Mouse (Mus musculus): Measurements from ENCODE around the gene Ube2m. TPM values are rescaled to one million over a fixed set of nuclear protein-coding genes. Genes with fewer than 3 reads are reported as not detected.

Gene Ube2m
- polyA plus RNA-seq, 1 experiment from 2014 or later = 172 TPM

- no peak overlapping the region for H3K9ac ChIP-seq (replicated peaks; ENCODE audit: low read length)
- 89% methylated on average over 2 of the region's 2 CpGs for WGBS
Measured at GRCm38 (mm10) chr7:13053501-13053900, 15.4 kb upstream of the Ube2m start.

GRCm38 (mm10) chr7:13053001-13053400 is 14.9 kb upstream of the Ube2m start:
- no peaks in the 10 kb centered on the region for H3K27me3 ChIP-seq (ENCODE audit: control insufficient read depth, insufficient read depth, low read length)
- DNase-seq (ENCODE audit: low spot score) (no peak), ATAC-seq (replicated peaks; ENCODE audit: insufficient number of reproducible peaks, low FRiP score, low TSS enrichment, low read depth) (no peak)
- H3K27ac ChIP-seq (replicated peaks; ENCODE audit: low read depth, low read length) = no peak overlapping the region
- no peak overlapping the region for H3K4me2 ChIP-seq (ENCODE audit: low read depth, low read length)
- WGBS = 89% methylated on average over 13 of the region's 13 CpGs
- no peak overlapping the region for H3K4me3 ChIP-seq (ENCODE audit: low read depth, low read length)
- H3K4me1 ChIP-seq (ENCODE audit: control insufficient read depth, insufficient read depth, low read length) = no peaks in the 10 kb centered on the region
- no peaks in the 10 kb centered on the region for H3K36me3 ChIP-seq (replicated peaks; ENCODE audit: control insufficient read depth, insufficient read depth, low read depth, low read length)
- H3K9ac ChIP-seq (replicated peaks; ENCODE audit: low read length) = no peak overlapping the region
- no peaks in the 10 kb centered on the region for H3K9me3 ChIP-seq (replicated peaks; ENCODE audit: control insufficient read depth, low read length)

More at GRCm38 (mm10) chr7:13053501-13053900, 15.4 kb upstream of the Ube2m start:
- Histone ChIP-seq H3K36me3 (replicated peaks; ENCODE audit: control insufficient read depth, insufficient read depth, low read depth, low read length) (no peaks in the 10 kb centered on the region), H3K27ac (replicated peaks; ENCODE audit: low read depth, low read length) (no peak overlapping the region), H3K27me3 (ENCODE audit: control insufficient read depth, insufficient read depth, low read length) (no peaks in the 10 kb centered on the region), H3K4me2 (ENCODE audit: low read depth, low read length) (peak overlapping the region; percentile 41; the same call in 1 of the 2 replicates), H3K4me1 (ENCODE audit: control insufficient read depth, insufficient read depth, low read length) (no peaks in the 10 kb centered on the region), H3K4me3 (ENCODE audit: low read depth, low read length) (no peak overlapping the region), H3K9me3 (replicated peaks; ENCODE audit: control insufficient read depth, low read length) (no peaks in the 10 kb centered on the region)
- DNase-seq (ENCODE audit: low spot score) = no peak
- ATAC-seq (replicated peaks; ENCODE audit: insufficient number of reproducible peaks, low FRiP score, low TSS enrichment, low read depth) = no peak

GRCm38 (mm10) chr7:13046084-13046483 is 8.0 kb upstream of the Ube2m start:
- DNase-seq (ENCODE audit: low spot score) = peak; percentile 79
- no peak overlapping the region for H3K4me3 ChIP-seq (ENCODE audit: low read depth, low read length)
- H3K9me3 ChIP-seq (replicated peaks; ENCODE audit: control insufficient read depth, low read length) = no peaks in the 10 kb centered on the region; the same call in 1 of the 2 replicates
- WGBS = 15% methylated on average over 2 of the region's 2 CpGs
- no peak overlapping the region for H3K27ac ChIP-seq (replicated peaks; ENCODE audit: low read depth, low read length)
- no peak overlapping the region for H3K4me2 ChIP-seq (ENCODE audit: low read depth, low read length)
- no peak overlapping the region for H3K9ac ChIP-seq (replicated peaks; ENCODE audit: low read length)
- H3K27me3 ChIP-seq (ENCODE audit: control insufficient read depth, insufficient read depth, low read length) = peaks cover 31% of the 10 kb centered on the region
- H3K36me3 ChIP-seq (replicated peaks; ENCODE audit: control insufficient read depth, insufficient read depth, low read depth, low read length) = no peaks in the 10 kb centered on the region
- peaks cover 4% of the 10 kb centered on the region; the same call in 1 of the 2 replicates for H3K4me1 ChIP-seq (ENCODE audit: control insufficient read depth, insufficient read depth, low read length)
- ATAC-seq (replicated peaks; ENCODE audit: insufficient number of reproducible peaks, low FRiP score, low TSS enrichment, low read depth) = peak; percentile 36; the same call in 1 of the 2 replicates

GRCm38 (mm10) chr7:13044254-13044625 is 6.2 kb upstream of the Ube2m start:
- WGBS = 4% methylated on average over 23 of the region's 23 CpGs
- Histone ChIP-seq H3K4me3 (ENCODE audit: low read depth, low read length) (peak overlapping the region; percentile 47), H3K9me3 (replicated peaks; ENCODE audit: control insufficient read depth, low read length) (no peaks in the 10 kb centered on the region; the same call in 1 of the 2 replicates), H3K36me3 (replicated peaks; ENCODE audit: control insufficient read depth, insufficient read depth, low read depth, low read length) (no peaks in the 10 kb centered on the region), H3K9ac (replicated peaks; ENCODE audit: low read length) (peak overlapping the region; percentile 74), H3K4me2 (ENCODE audit: low read depth, low read length) (peak overlapping the region; percentile 94), H3K27me3 (ENCODE audit: control insufficient read depth, insufficient read depth, low read length) (peaks cover 31% of the 10 kb centered on the region), H3K4me1 (ENCODE audit: control insufficient read depth, insufficient read depth, low read length) (peaks cover 4% of the 10 kb centered on the region; the same call in 1 of the 2 replicates), H3K27ac (replicated peaks; ENCODE audit: low read depth, low read length) (no peak overlapping the region)
- ATAC-seq (replicated peaks; ENCODE audit: insufficient number of reproducible peaks, low FRiP score, low TSS enrichment, low read depth) (peak; percentile 7; the same call in 1 of the 2 replicates), DNase-seq (ENCODE audit: low spot score) (no peak)

- Histone ChIP-seq H3K36me3 (replicated peaks; ENCODE audit: control insufficient read depth, insufficient read depth, low read depth, low read length) (no peaks in the 10 kb centered on the region), H3K4me1 (ENCODE audit: control insufficient read depth, insufficient read depth, low read length) (peaks cover 7% of the 10 kb centered on the region), H3K4me3 (ENCODE audit: low read depth, low read length) (peak overlapping the region; percentile 47), H3K9me3 (replicated peaks; ENCODE audit: control insufficient read depth, low read length) (no peaks in the 10 kb centered on the region; the same call in 1 of the 2 replicates), H3K27me3 (ENCODE audit: control insufficient read depth, insufficient read depth, low read length) (peaks cover 31% of the 10 kb centered on the region), H3K4me2 (ENCODE audit: low read depth, low read length) (peak overlapping the region; percentile 94), H3K27ac (replicated peaks; ENCODE audit: low read depth, low read length) (no peak overlapping the region), H3K9ac (replicated peaks; ENCODE audit: low read length) (peak overlapping the region; percentile 74)
- peak; percentile 40 for ATAC-seq (replicated peaks; ENCODE audit: insufficient number of reproducible peaks, low FRiP score, low TSS enrichment, low read depth)
- peak; percentile 50 for DNase-seq (ENCODE audit: low spot score)
- 3% methylated on average over 86 of the region's 88 CpGs for WGBS
Measured at GRCm38 (mm10) chr7:13043445-13044253, 5.6 kb upstream of the Ube2m start.

GRCm38 (mm10) chr7:13043120-13043444 is 5.0 kb upstream of the Ube2m start:
- Histone ChIP-seq H3K36me3 (replicated peaks; ENCODE audit: control insufficient read depth, insufficient read depth, low read depth, low read length) (no peaks in the 10 kb centered on the region), H3K27ac (replicated peaks; ENCODE audit: low read depth, low read length) (no peak overlapping the region), H3K9ac (replicated peaks; ENCODE audit: low read length) (no peak overlapping the region), H3K4me3 (ENCODE audit: low read depth, low read length) (peak overlapping the region; percentile 47; the same call in 1 of the 2 replicates), H3K4me1 (ENCODE audit: control insufficient read depth, insufficient read depth, low read length) (peaks cover 7% of the 10 kb centered on the region), H3K4me2 (ENCODE audit: low read depth, low read length) (peak overlapping the region; percentile 94; the same call in 1 of the 2 replicates), H3K27me3 (ENCODE audit: control insufficient read depth, insufficient read depth, low read length) (peaks cover 31% of the 10 kb centered on the region), H3K9me3 (replicated peaks; ENCODE audit: control insufficient read depth, low read length) (no peaks in the 10 kb centered on the region; the same call in 1 of the 2 replicates)
- WGBS = 34% methylated on average over 16 of the region's 16 CpGs
- DNase-seq (ENCODE audit: low spot score) (no peak), ATAC-seq (replicated peaks; ENCODE audit: insufficient number of reproducible peaks, low FRiP score, low TSS enrichment, low read depth) (no peak)

GRCm38 (mm10) chr7:13042511-13042910 is 4.4 kb upstream of the Ube2m start:
- no peak overlapping the region for H3K4me2 ChIP-seq (ENCODE audit: low read depth, low read length)
- DNase-seq (ENCODE audit: low spot score) (no peak), ATAC-seq (replicated peaks; ENCODE audit: insufficient number of reproducible peaks, low FRiP score, low TSS enrichment, low read depth) (no peak)
- 74% methylated on average over 6 of the region's 6 CpGs for WGBS
- H3K36me3 ChIP-seq (replicated peaks; ENCODE audit: control insufficient read depth, insufficient read depth, low read depth, low read length) = no peaks in the 10 kb centered on the region
- no peak overlapping the region for H3K27ac ChIP-seq (replicated peaks; ENCODE audit: low read depth, low read length)
- no peak overlapping the region for H3K9ac ChIP-seq (replicated peaks; ENCODE audit: low read length)
- peaks cover 7% of the 10 kb centered on the region for H3K4me1 ChIP-seq (ENCODE audit: control insufficient read depth, insufficient read depth, low read length)
- H3K27me3 ChIP-seq (ENCODE audit: control insufficient read depth, insufficient read depth, low read length) = peaks cover 31% of the 10 kb centered on the region
- no peaks in the 10 kb centered on the region; the same call in 1 of the 2 replicates for H3K9me3 ChIP-seq (replicated peaks; ENCODE audit: control insufficient read depth, low read length)
- no peak overlapping the region for H3K4me3 ChIP-seq (ENCODE audit: low read depth, low read length)

- H3K4me1 ChIP-seq (ENCODE audit: control insufficient read depth, insufficient read depth, low read length) = peaks cover 7% of the 10 kb centered on the region
- no peak for DNase-seq (ENCODE audit: low spot score)
- 67% methylated on average over 1 of the region's 1 CpGs for WGBS
- no peak for ATAC-seq (replicated peaks; ENCODE audit: insufficient number of reproducible peaks, low FRiP score, low TSS enrichment, low read depth)
- H3K36me3 ChIP-seq (replicated peaks; ENCODE audit: control insufficient read depth, insufficient read depth, low read depth, low read length) = no peaks in the 10 kb centered on the region
- H3K4me2 ChIP-seq (ENCODE audit: low read depth, low read length) = no peak overlapping the region
- peaks cover 31% of the 10 kb centered on the region for H3K27me3 ChIP-seq (ENCODE audit: control insufficient read depth, insufficient read depth, low read length)
- no peak overlapping the region for H3K4me3 ChIP-seq (ENCODE audit: low read depth, low read length)
- no peaks in the 10 kb centered on the region; the same call in 1 of the 2 replicates for H3K9me3 ChIP-seq (replicated peaks; ENCODE audit: control insufficient read depth, low read length)
- H3K27ac ChIP-seq (replicated peaks; ENCODE audit: low read depth, low read length) = no peak overlapping the region
- no peak overlapping the region for H3K9ac ChIP-seq (replicated peaks; ENCODE audit: low read length)
Measured at GRCm38 (mm10) chr7:13041256-13041655, 3.2 kb upstream of the Ube2m start.
